11 mouse cellular contexts compared by ENCODE assay signal in genomic region chr16:94179341-94180121, GRCm38 (mm10).
DNase-seq lines count a peak whose midpoint lies in the region; ATAC-seq lines count a peak whose summit lies in the region.
"Had no signal": no experiment of that assay in that cellular context is flagged by ENCODE, and none has a peak within 500 bp of the region (broad histone marks: within the 10 kb centered on the region; RNA-seq: fewer than 3 reads in every experiment).

No protein-coding gene starts in this region.

- no peaks in the 10 kb centered on the region for H3K9me3 ChIP-seq in heart, embryonic 12.5 days (replicated peaks)
- H3K9me3 ChIP-seq in forebrain, embryonic 13.5 days (replicated peaks), result no peaks in the 10 kb centered on the region
- no peaks in the 10 kb centered on the region for H3K9me3 ChIP-seq in limb, embryonic 12.5 days
- no peaks in the 10 kb centered on the region for H3K9me3 ChIP-seq in neural tube, embryonic 14.5 days (ENCODE audit: control insufficient read depth, low read length)

- no peak overlapping the region for H3K27ac ChIP-seq in heart, embryonic 12.5 days (ENCODE audit: poor library complexity, severe bottlenecking)
- H3K27ac ChIP-seq in forebrain, embryonic 13.5 days, result peak overlapping the region; percentile 52
- H3K27ac ChIP-seq in limb, embryonic 12.5 days, result no peak overlapping the region
- H3K27ac ChIP-seq in neural tube, embryonic 14.5 days (ENCODE audit: low read depth, low read length), result no peak overlapping the region
- H3K27ac ChIP-seq: gastrocnemius, adult 2 months; stomach, postnatal 0 days had no signal

- WGBS in heart, embryonic 12.5 days, result 36% methylated on average over 25 of the region's 25 CpGs
- under 1% methylated on average over 25 of the region's 25 CpGs for WGBS in forebrain, embryonic 13.5 days
- WGBS in limb, embryonic 12.5 days, result 16% methylated on average over 25 of the region's 25 CpGs
- 10% methylated on average over 25 of the region's 25 CpGs for WGBS in neural tube, embryonic 14.5 days

- H3K4me2 ChIP-seq in heart, embryonic 12.5 days, result 0 out of 2 replicates have a peak overlapping the region, but pooled peaks have one; percentile 3
- peak overlapping the region; percentile 53 for H3K4me2 ChIP-seq in forebrain, embryonic 13.5 days
- peak overlapping the region; percentile 33 for H3K4me2 ChIP-seq in limb, embryonic 12.5 days
- H3K4me2 ChIP-seq in neural tube, embryonic 14.5 days (ENCODE audit: low read depth, low read length), result 0 out of 2 replicates have a peak overlapping the region, but pooled peaks have one; percentile 7

- H3K36me3 ChIP-seq in heart, embryonic 12.5 days, result no peaks in the 10 kb centered on the region
- H3K36me3 ChIP-seq in forebrain, embryonic 13.5 days (ENCODE audit: poor library complexity, severe bottlenecking), result no peaks in the 10 kb centered on the region
- no peaks in the 10 kb centered on the region for H3K36me3 ChIP-seq in limb, embryonic 12.5 days
- H3K36me3 ChIP-seq in neural tube, embryonic 14.5 days (ENCODE audit: control insufficient read depth, insufficient read depth, low read length), result no peaks in the 10 kb centered on the region

- H3K4me1 ChIP-seq in heart, embryonic 12.5 days (replicated peaks), result peaks cover 19% of the 10 kb centered on the region
- peaks cover 44% of the 10 kb centered on the region for H3K4me1 ChIP-seq in forebrain, embryonic 13.5 days
- peaks cover 18% of the 10 kb centered on the region for H3K4me1 ChIP-seq in limb, embryonic 12.5 days (replicated peaks)
- H3K4me1 ChIP-seq in neural tube, embryonic 14.5 days (ENCODE audit: control insufficient read depth, insufficient read depth, low read length), result peaks cover 13% of the 10 kb centered on the region

- no peak for DNase-seq in heart, adult 18-20 months
- no peak for DNase-seq in right cerebral cortex, postnatal 4 days
- no peak for DNase-seq in ovary, postnatal 36 days (ENCODE audit: low spot score)
- DNase-seq in adrenal gland, postnatal 10 days, result no peak
- DNase-seq: cerebellum, postnatal 25 days; gastrocnemius, adult 2 months had no signal

- ATAC-seq in heart, embryonic 12.5 days (ENCODE audit: insufficient number of reproducible peaks, low FRiP score), result no peak
- peak; percentile 72 for ATAC-seq in forebrain, embryonic 13.5 days
- ATAC-seq in limb, embryonic 12.5 days (ENCODE audit: insufficient number of reproducible peaks, insufficient read depth, low FRiP score, low TSS enrichment, low read depth), result no peak; the same call in 1 of the 2 replicates
- 0 out of 2 replicates have a peak, but pooled peaks have one; percentile 9 for ATAC-seq in neural tube, embryonic 14.5 days (ENCODE audit: low read depth)

- no peak overlapping the region for H3K9ac ChIP-seq in heart, embryonic 12.5 days
- no peak overlapping the region for H3K9ac ChIP-seq in forebrain, embryonic 13.5 days
- H3K9ac ChIP-seq in limb, embryonic 12.5 days (replicated peaks), result no peak overlapping the region
- H3K9ac ChIP-seq in neural tube, embryonic 14.5 days (replicated peaks; ENCODE audit: low read depth, low read length), result no peak overlapping the region

- H3K4me3 ChIP-seq in heart, embryonic 12.5 days, result no peak overlapping the region
- H3K4me3 ChIP-seq in forebrain, embryonic 13.5 days, result peak overlapping the region; percentile 14
- no peak overlapping the region for H3K4me3 ChIP-seq in limb, embryonic 12.5 days (replicated peaks)
- H3K4me3 ChIP-seq in neural tube, embryonic 14.5 days (ENCODE audit: low read depth, low read length), result no peak overlapping the region
- H3K4me3 ChIP-seq: gastrocnemius, adult 2 months had no signal

- H3K27me3 ChIP-seq in heart, embryonic 12.5 days (replicated peaks), result peaks cover 46% of the 10 kb centered on the region
- H3K27me3 ChIP-seq in forebrain, embryonic 13.5 days, result peaks cover 82% of the 10 kb centered on the region
- peaks cover 87% of the 10 kb centered on the region for H3K27me3 ChIP-seq in limb, embryonic 12.5 days
- no peaks in the 10 kb centered on the region for H3K27me3 ChIP-seq in neural tube, embryonic 14.5 days (ENCODE audit: control insufficient read depth, insufficient read depth, low read length)

Comparison
In these comparisons a context has a peak if more than half of its experiments do, and no peak if none do; other contexts are left out.
1. ATAC-seq: peak in forebrain, embryonic 13.5 days (single experiment) and neural tube, embryonic 14.5 days (single experiment); none in heart, embryonic 12.5 days (single experiment) and limb, embryonic 12.5 days (single experiment).
2. H3K4me2 ChIP-seq: peak in every context shown above with its lines; median percentile 53 in forebrain, embryonic 13.5 days; 33 in limb, embryonic 12.5 days; 7 in neural tube, embryonic 14.5 days; 3 in heart, embryonic 12.5 days.